Mouse (Mus musculus): ENCODE measurements at regions not wholly inside any gene's neighbourhood (a gene's known extent, or its start where the extent isn't known, plus 50 kb on each side); places are given as distances from the start of the nearest gene placed in this dataset.

GRCm38 (mm10) chr6:51078967-51079355 is 353.5 kb upstream of the Nfe2l3 start:
- TF ChIP-seq CTCF (IDR thresholded peaks at IDR 0.05) = no peak
- no peak for TF ChIP-seq EP300 (IDR thresholded peaks at IDR 0.05)

Data from lung, postnatal 0 days (tissue).